Mouse (Mus musculus): ENCODE results near the gene Tecpr2. TPM values are rescaled to one million over a fixed set of nuclear protein-coding genes. Genes with fewer than 3 reads are reported as not detected.

Gene Tecpr2
- 35.3 and 36.9 TPM in 2 replicates for polyA plus RNA-seq (2012; rRNA removed)

GRCm38 (mm10) chr12:110889036-110890020 lies at the start of gene Tecpr2, which contains the start of gene Cinp:
Tecpr2 (plus strand) TSS chr12:110889264.
Cinp (minus strand) TSS chr12:110889145.
- TF ChIP-seq CTCF (IDR thresholded peaks at IDR 0.05; ENCODE audit: extremely low read depth, insufficient read depth, low read length), result no peak
- peak; percentile 52; the same call in 1 of the 2 replicates for TF ChIP-seq POLR2A (IDR thresholded peaks at IDR 0.05; ENCODE audit: extremely low read depth, insufficient read depth, low read length)
- H3K4me3 ChIP-seq (ENCODE audit: insufficient read depth, low read length), result peak within 1 kb of the TSS; percentile 87
- peak within 1 kb of the TSS; percentile 91 for H3K27ac ChIP-seq (ENCODE audit: insufficient read depth, low read length)
- H3K4me1 ChIP-seq (ENCODE audit: control insufficient read depth, insufficient read depth, low read length), result peaks cover 3% of the 10 kb centered on the region

- Histone ChIP-seq H3K4me1 (ENCODE audit: control insufficient read depth, insufficient read depth, low read length) (no peaks in the 10 kb centered on the region; the same call in 1 of the 2 replicates), H3K27ac (ENCODE audit: insufficient read depth, low read length) (no peak within 1 kb of the TSS), H3K4me3 (ENCODE audit: insufficient read depth, low read length) (peak within 1 kb of the TSS; percentile 66)
- no peak for TF ChIP-seq CTCF (IDR thresholded peaks at IDR 0.05; ENCODE audit: extremely low read depth, insufficient read depth, low read length)
- TF ChIP-seq POLR2A (IDR thresholded peaks at IDR 0.05; ENCODE audit: extremely low read depth, insufficient read depth, low read length), result peak; percentile 71
Measured at GRCm38 (mm10) chr12:110840348-110841198, 48.5 kb upstream of the Tecpr2 start, which contains the start of gene Mok. Mok (minus strand) TSS chr12:110840939.

- TF ChIP-seq POLR2A (IDR thresholded peaks at IDR 0.05; ENCODE audit: extremely low read depth, insufficient read depth, low read length) (no peak), CTCF (IDR thresholded peaks at IDR 0.05; ENCODE audit: extremely low read depth, insufficient read depth, low read length) (no peak)
- no peak overlapping the region for H3K4me3 ChIP-seq (ENCODE audit: insufficient read depth, low read length)
- no peaks in the 10 kb centered on the region; the same call in 1 of the 2 replicates for H3K4me1 ChIP-seq (ENCODE audit: control insufficient read depth, insufficient read depth, low read length)
- H3K27ac ChIP-seq (ENCODE audit: insufficient read depth, low read length), result no peak overlapping the region
Measured at GRCm38 (mm10) chr12:110841731-110842493, 47.2 kb upstream of the Tecpr2 start.

GRCm38 (mm10) chr12:110843194-110844048 lies 45.6 kb upstream of the Tecpr2 start:
- TF ChIP-seq CTCF (IDR thresholded peaks at IDR 0.05; ENCODE audit: extremely low read depth, insufficient read depth, low read length) (peak; percentile 89), POLR2A (IDR thresholded peaks at IDR 0.05; ENCODE audit: extremely low read depth, insufficient read depth, low read length) (no peak)
- no peaks in the 10 kb centered on the region; the same call in 1 of the 2 replicates for H3K4me1 ChIP-seq (ENCODE audit: control insufficient read depth, insufficient read depth, low read length)

GRCm38 (mm10) chr12:110844227-110845130 lies 44.6 kb upstream of the Tecpr2 start:
- H3K27ac ChIP-seq (ENCODE audit: insufficient read depth, low read length), result no peak overlapping the region
- H3K4me1 ChIP-seq (ENCODE audit: control insufficient read depth, insufficient read depth, low read length), result no peaks in the 10 kb centered on the region; the same call in 1 of the 2 replicates
- TF ChIP-seq CTCF (IDR thresholded peaks at IDR 0.05; ENCODE audit: extremely low read depth, insufficient read depth, low read length) (no peak), POLR2A (IDR thresholded peaks at IDR 0.05; ENCODE audit: extremely low read depth, insufficient read depth, low read length) (no peak)
- H3K4me3 ChIP-seq (ENCODE audit: insufficient read depth, low read length), result peak overlapping the region; percentile 35

More at GRCm38 (mm10) chr12:110843194-110844048, 45.6 kb upstream of the Tecpr2 start:
- no peak overlapping the region for H3K27ac ChIP-seq (ENCODE audit: insufficient read depth, low read length)
- H3K4me3 ChIP-seq (ENCODE audit: insufficient read depth, low read length), result peak overlapping the region; percentile 9

- Histone ChIP-seq H3K27ac (ENCODE audit: insufficient read depth, low read length) (0 out of 2 replicates have a peak overlapping the region, but pooled peaks have one; percentile 25), H3K4me3 (ENCODE audit: insufficient read depth, low read length) (peak overlapping the region; percentile 35), H3K4me1 (ENCODE audit: control insufficient read depth, insufficient read depth, low read length) (no peaks in the 10 kb centered on the region)
- TF ChIP-seq POLR2A (IDR thresholded peaks at IDR 0.05; ENCODE audit: extremely low read depth, insufficient read depth, low read length) (no peak), CTCF (IDR thresholded peaks at IDR 0.05; ENCODE audit: extremely low read depth, insufficient read depth, low read length) (no peak)
Measured at GRCm38 (mm10) chr12:110845131-110845880, 43.8 kb upstream of the Tecpr2 start.

Measured in cortical plate, adult 2 months (tissue).